Mouse (Mus musculus) lung, embryonic 16.5 days (tissue): ENCODE measurements around the gene Tmem59l. TPM values are rescaled to one million over a fixed set of nuclear protein-coding genes. Genes with fewer than 3 reads are reported as not detected.

ENCODE experiments used
- ATAC-seq: fragments of 200-750 bp; cut with Nextera tagmentation; 2 replicates; pipeline ENCODE4 v1.8.0; 2017; ENCODE audit warnings: low read depth, mild to moderate bottlenecking, moderate library complexity
- H3K27ac ChIP-seq: fragments of 300-500 bp; sonication (generic); 2 replicates; pipeline ENCODE4 v1.5.1; 2014; ENCODE audit warnings: mild to moderate bottlenecking, control low read depth, low read length
- H3K27me3 ChIP-seq: fragments of 300-500 bp; sonication (generic); 2 replicates; pipeline ENCODE4 v1.6.1; 2014; ENCODE audit warnings: low read depth, low read length, mixed read lengths; ENCODE audit not compliant: control insufficient read depth, insufficient read depth
- H3K36me3 ChIP-seq: fragments of 300-500 bp; sonication (generic); 2 replicates; pipeline ENCODE4 v1.6.1; 2014; ENCODE audit warnings: low read length; ENCODE audit not compliant: control insufficient read depth, insufficient read depth
- H3K4me1 ChIP-seq: fragments of 300-500 bp; sonication (generic); replicated peaks from 2 replicates; pipeline ENCODE4 v1.6.1; 2014; ENCODE audit warnings: low read length, mixed read lengths; ENCODE audit not compliant: control insufficient read depth, insufficient read depth
- H3K4me2 ChIP-seq: fragments of 300-500 bp; sonication (generic); 2 replicates; pipeline ENCODE4 v1.6.1; 2014; ENCODE audit warnings: low read depth, low read length, control low read depth
- H3K4me3 ChIP-seq: fragments of 300-500 bp; sonication (generic); 2 replicates; pipeline ENCODE4 v1.5.1; 2014; ENCODE audit warnings: mild to moderate bottlenecking, low read length, control low read depth
- H3K9ac ChIP-seq: fragments of 300-500 bp; sonication (generic); 2 replicates; pipeline ENCODE4 v1.6.1; 2014; ENCODE audit warnings: low read length, control low read depth
- H3K9me3 ChIP-seq: fragments of 300-500 bp; sonication (generic); 2 replicates; pipeline ENCODE4 v1.6.1; 2016; ENCODE audit warnings: low read length; ENCODE audit not compliant: control insufficient read depth
- WGBS: fragments of 180-500 bp; shearing (Covaris S2); extraction: QIAGEN DNeasy Blood & Tissue Kit; methylation state at CpG from one replicate; pipeline ENCODE4 v1.1.7; 2014; 5-methylcytosine and 5-hydroxymethylcytosine counted together
- polyA plus RNA-seq: library from polyadenylated mRNA; unstranded; fragments of >200 nt; fragmentation: Nextera tagmentation; extraction: Ambion mirVana; gene quantifications from 2 replicates; pipeline ENCODE4 v1.2.1, GENCODE M21; 2015

Gene Tmem59l
- polyA plus RNA-seq, 1 experiment from 2014 or later: 5.6 TPM

- peaks cover 88% of the 10 kb centered on the region for H3K27me3 ChIP-seq
- H3K36me3 ChIP-seq: no peaks in the 10 kb centered on the region
- ATAC-seq: no peak
- WGBS: 5% methylated on average over 20 of the region's 20 CpGs
- H3K4me3 ChIP-seq: 0 out of 2 replicates have a peak overlapping the region, but pooled peaks have one; percentile 12
- peak overlapping the region; percentile 82 for H3K4me2 ChIP-seq
- H3K9me3 ChIP-seq: no peaks in the 10 kb centered on the region
- peaks cover 46% of the 10 kb centered on the region for H3K4me1 ChIP-seq
- peak overlapping the region; percentile 74; the same call in 1 of the 2 replicates for H3K9ac ChIP-seq
- H3K27ac ChIP-seq: peak overlapping the region; percentile 99
Observed at GRCm38 (mm10) chr8:70490880-70491495, 3.8 kb upstream of the Tmem59l start.

- 15% methylated on average over 10 of the region's 10 CpGs for WGBS
Observed at GRCm38 (mm10) chr8:70490061-70490879, 3.1 kb upstream of the Tmem59l start.

GRCm38 (mm10) chr8:70489576-70489975 lies 2.4 kb upstream of the Tmem59l start:
- peak; percentile 15; the same call in 1 of the 2 replicates for ATAC-seq
- Histone ChIP-seq H3K4me2 (peak overlapping the region; percentile 63), H3K27ac (peak overlapping the region; percentile 99), H3K9ac (peak overlapping the region; percentile 58), H3K36me3 (no peaks in the 10 kb centered on the region), H3K4me1 (peaks cover 39% of the 10 kb centered on the region), H3K4me3 (peak overlapping the region; percentile 41), H3K27me3 (peaks cover 86% of the 10 kb centered on the region), H3K9me3 (no peaks in the 10 kb centered on the region)
- 0% methylated on average over 20 of the region's 41 CpGs for WGBS

More at GRCm38 (mm10) chr8:70490061-70490879, 3.1 kb upstream of the Tmem59l start:
- peaks cover 39% of the 10 kb centered on the region for H3K4me1 ChIP-seq
- peak overlapping the region; percentile 82 for H3K4me2 ChIP-seq
- peak overlapping the region; percentile 99 for H3K27ac ChIP-seq
- H3K36me3 ChIP-seq: no peaks in the 10 kb centered on the region
- H3K9ac ChIP-seq: peak overlapping the region; percentile 58
- H3K9me3 ChIP-seq: no peaks in the 10 kb centered on the region
- peak; percentile 21; the same call in 1 of the 2 replicates for ATAC-seq
- H3K4me3 ChIP-seq: no peak overlapping the region; the same call in 1 of the 2 replicates
- peaks cover 89% of the 10 kb centered on the region for H3K27me3 ChIP-seq

GRCm38 (mm10) chr8:70488931-70489470 lies 1.8 kb upstream of the Tmem59l start:
- Histone ChIP-seq H3K9me3 (no peaks in the 10 kb centered on the region), H3K36me3 (no peaks in the 10 kb centered on the region), H3K4me2 (peak overlapping the region; percentile 63), H3K9ac (peak overlapping the region; percentile 62), H3K27me3 (peaks cover 84% of the 10 kb centered on the region), H3K27ac (peak overlapping the region; percentile 99), H3K4me1 (peaks cover 40% of the 10 kb centered on the region), H3K4me3 (peak overlapping the region; percentile 41)
- WGBS: 2% methylated on average over 14 of the region's 14 CpGs
- ATAC-seq: no peak

- Histone ChIP-seq H3K4me3 (peak overlapping the region; percentile 35), H3K9me3 (no peaks in the 10 kb centered on the region), H3K36me3 (no peaks in the 10 kb centered on the region), H3K27ac (peak overlapping the region; percentile 99), H3K9ac (peak overlapping the region; percentile 62), H3K27me3 (peaks cover 77% of the 10 kb centered on the region), H3K4me1 (peaks cover 39% of the 10 kb centered on the region), H3K4me2 (peak overlapping the region; percentile 63)
- ATAC-seq: peak; percentile 8; the same call in 1 of the 2 replicates
- WGBS: 3% methylated on average over 52 of the region's 55 CpGs
Observed at GRCm38 (mm10) chr8:70487993-70488796, 1.0 kb upstream of the Tmem59l start.

- Histone ChIP-seq H3K4me1 (peaks cover 46% of the 10 kb centered on the region), H3K9ac (no peak overlapping the region)
- 49% methylated on average over 7 of the region's 7 CpGs for WGBS
Observed at GRCm38 (mm10) chr8:70486191-70486681, 922 bp downstream of the Tmem59l start.

GRCm38 (mm10) chr8:70482943-70483342 lies 4.2 kb downstream of the Tmem59l start:
- Histone ChIP-seq H3K4me2 (no peak overlapping the region), H3K27me3 (peaks cover 32% of the 10 kb centered on the region), H3K27ac (peak overlapping the region; percentile 84), H3K36me3 (no peaks in the 10 kb centered on the region), H3K4me1 (peaks cover 20% of the 10 kb centered on the region), H3K9me3 (no peaks in the 10 kb centered on the region), H3K4me3 (no peak overlapping the region), H3K9ac (no peak overlapping the region)
- 24% methylated on average over 2 of the region's 2 CpGs for WGBS
- ATAC-seq: peak; percentile 87

More at GRCm38 (mm10) chr8:70486191-70486681, 922 bp downstream of the Tmem59l start:
- Histone ChIP-seq H3K4me2 (no peak overlapping the region), H3K36me3 (no peaks in the 10 kb centered on the region), H3K27me3 (peaks cover 59% of the 10 kb centered on the region), H3K27ac (no peak overlapping the region), H3K9me3 (no peaks in the 10 kb centered on the region), H3K4me3 (no peak overlapping the region)
- ATAC-seq: no peak

GRCm38 (mm10) chr8:70481908-70482307 lies 5.2 kb downstream of the Tmem59l start:
- no peak for ATAC-seq
- 68% methylated on average over 3 of the region's 3 CpGs for WGBS
- H3K9ac ChIP-seq: no peak overlapping the region
- H3K4me1 ChIP-seq: peaks cover 20% of the 10 kb centered on the region
- H3K27me3 ChIP-seq: peaks cover 24% of the 10 kb centered on the region
- no peak overlapping the region for H3K4me2 ChIP-seq
- H3K27ac ChIP-seq: peak overlapping the region; percentile 83
- no peaks in the 10 kb centered on the region for H3K36me3 ChIP-seq
- H3K9me3 ChIP-seq: no peaks in the 10 kb centered on the region
- no peak overlapping the region for H3K4me3 ChIP-seq
